Mouse (Mus musculus) liver, embryonic 14.5 days (tissue): Measurements from ENCODE around the gene Tgm5. TPM values are rescaled to one million over a fixed set of nuclear protein-coding genes. Genes with fewer than 3 reads are reported as not detected.
A peak's percentile ranks its signal among the peaks of the same experiment; 100 is the strongest.

Experiments used
- ATAC-seq: fragments of 200-750 bp; cut with Nextera tagmentation; 2 replicates; pipeline ENCODE4 v1.8.0; 2017; ENCODE audit warnings: moderate number of reproducible peaks, mild to moderate bottlenecking, moderate library complexity; ENCODE audit not compliant: insufficient read depth
- DNase-seq, 3 experiments: peaks; one replicate each; pipeline ENCODE4 v3.0.0-alpha.2; 2012 to 2013; ENCODE audit warnings: low read depth in 3 of 3, low spot score in 3 of 3
- H3K27ac ChIP-seq: fragments of 300-500 bp; sonication (generic); 2 replicates; pipeline ENCODE4 v1.5.1; 2014; ENCODE audit warnings: moderate library complexity, mild to moderate bottlenecking, control low read depth, inconsistent platforms
- H3K27me3 ChIP-seq: fragments of 300-500 bp; sonication (generic); 2 replicates; pipeline ENCODE4 v1.6.1; 2014; ENCODE audit warnings: mild to moderate bottlenecking, low read length, moderate library complexity; ENCODE audit not compliant: control insufficient read depth, insufficient read depth
- H3K36me3 ChIP-seq: fragments of 300-500 bp; sonication (generic); replicated peaks from 2 replicates; pipeline ENCODE4 v1.6.1; 2014; ENCODE audit warnings: low read depth; ENCODE audit not compliant: control insufficient read depth, insufficient read depth
- H3K4me1 ChIP-seq, 2 experiments: fragments of 200-500 bp in 1 of 2; fragments of 300-500 bp in 1 of 2; sonication (generic) in 1 of 2; replicated peaks; 2 replicates each; pipeline ENCODE4 v1.6.1; 2012 to 2014; ENCODE audit warnings: antibody characterized with exemption in 1 of 2, inconsistent platforms in 1 of 2, low read length in 1 of 2; ENCODE audit not compliant: control insufficient read depth in 2 of 2, insufficient read depth in 2 of 2
- H3K4me2 ChIP-seq: fragments of 300-500 bp; sonication (generic); 2 replicates; pipeline ENCODE4 v1.6.1; 2014; ENCODE audit warnings: low read depth, mild to moderate bottlenecking, control low read depth, moderate library complexity
- H3K4me3 ChIP-seq, 2 experiments: fragments of 200-500 bp in 1 of 2; fragments of 300-500 bp in 1 of 2; sonication (generic) in 1 of 2; 2 replicates each; pipeline ENCODE4 v1.5.1; 2012 to 2014; ENCODE audit warnings: low read depth in 2 of 2, low read length in 2 of 2, mild to moderate bottlenecking in 2 of 2, control low read depth in 1 of 2, inconsistent platforms in 1 of 2, moderate library complexity in 1 of 2; ENCODE audit not compliant: insufficient read depth in 1 of 2
- H3K9ac ChIP-seq: fragments of 300-500 bp; sonication (generic); replicated peaks from 2 replicates; pipeline ENCODE4 v1.6.1; 2014; ENCODE audit warnings: mild to moderate bottlenecking, control low read depth, moderate library complexity
- H3K9me3 ChIP-seq: fragments of 300-500 bp; sonication (generic); 2 replicates; pipeline ENCODE4 v1.6.1; 2016; ENCODE audit warnings: low read length, mixed read lengths; ENCODE audit not compliant: control insufficient read depth
- CTCF ChIP-seq: IDR thresholded peaks from 2 replicates; pipeline ENCODE4 v1.5.1; 2016; ENCODE audit warnings: antibody characterized with exemption, low read depth, control low read depth
- EP300 ChIP-seq: IDR thresholded peaks from 2 replicates; pipeline ENCODE4 v1.6.1; 2016; ENCODE audit warnings: antibody characterized with exemption, low read depth
- WGBS: fragments of 180-500 bp; shearing (Covaris S2); extraction: QIAGEN DNeasy Blood & Tissue Kit; methylation state at CpG from one replicate; pipeline ENCODE4 v1.1.7; 2014; ENCODE audit not compliant: insufficient replicate concordance; 5-methylcytosine and 5-hydroxymethylcytosine counted together
- polyA plus RNA-seq, 2 experiments: library from polyadenylated mRNA; depleted of rRNA in 1 of 2; stranded (reverse) in 1 of 2; unstranded in 1 of 2; fragments of >200 nt; fragmentation: Nextera tagmentation in 1 of 2; extraction: Ambion mirVana in 1 of 2; gene quantifications; 2 replicates each; pipeline versions ENCODE4 v1.2.1 to v1.2.3; 2012 to 2014

The Tgm5 gene
- polyA plus RNA-seq, 2 experiments = not detected

DNA sequence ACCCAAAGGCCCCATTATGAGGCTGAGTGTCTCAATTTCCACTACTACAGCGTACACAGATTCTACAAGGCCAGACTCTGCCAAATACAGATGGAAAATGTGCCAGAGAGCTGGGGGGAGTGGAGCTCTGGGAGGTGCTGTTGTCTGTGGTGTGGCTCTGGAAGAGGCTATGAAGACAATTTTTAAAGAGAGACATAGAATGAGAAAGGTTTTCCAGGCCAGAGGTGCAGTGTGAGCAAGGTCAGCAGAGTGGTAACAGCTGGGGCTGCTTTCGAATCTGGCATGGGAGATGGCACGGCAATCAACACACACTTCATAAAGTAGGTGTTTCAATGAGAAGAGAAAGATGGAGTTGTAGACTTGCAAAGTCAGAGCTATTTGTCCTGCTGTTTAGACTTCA is 33.6 kb upstream of the Tgm5 start:
- Histone ChIP-seq H3K9ac (no peak overlapping the region), H3K27ac (no peak overlapping the region), H3K4me1 (no peaks in the 10 kb centered on the region), H3K4me3 (no peak overlapping the region), H3K9me3 (no peaks in the 10 kb centered on the region), H3K27me3 (no peaks in the 10 kb centered on the region), H3K4me2 (no peak overlapping the region), H3K36me3 (no peaks in the 10 kb centered on the region)
- TF ChIP-seq CTCF (no peak), EP300 (no peak)
- DNase-seq (no peak), ATAC-seq (no peak)
- WGBS = 63% methylated on average over 3 of the region's 3 CpGs

GRCm38 (mm10) chr2:121115418-121115817 is 29.8 kb upstream of the Tgm5 start:
- Histone ChIP-seq H3K27ac (no peak overlapping the region), H3K4me1 (no peaks in the 10 kb centered on the region), H3K4me2 (no peak overlapping the region), H3K36me3 (no peaks in the 10 kb centered on the region), H3K9ac (no peak overlapping the region), H3K27me3 (no peaks in the 10 kb centered on the region), H3K9me3 (no peaks in the 10 kb centered on the region), H3K4me3 (no peak overlapping the region)
- no peak for TF ChIP-seq CTCF
- no peak for TF ChIP-seq EP300
- no peak for ATAC-seq
- DNase-seq = no peak
- 75% methylated on average over 2 of the region's 2 CpGs for WGBS

DNA sequence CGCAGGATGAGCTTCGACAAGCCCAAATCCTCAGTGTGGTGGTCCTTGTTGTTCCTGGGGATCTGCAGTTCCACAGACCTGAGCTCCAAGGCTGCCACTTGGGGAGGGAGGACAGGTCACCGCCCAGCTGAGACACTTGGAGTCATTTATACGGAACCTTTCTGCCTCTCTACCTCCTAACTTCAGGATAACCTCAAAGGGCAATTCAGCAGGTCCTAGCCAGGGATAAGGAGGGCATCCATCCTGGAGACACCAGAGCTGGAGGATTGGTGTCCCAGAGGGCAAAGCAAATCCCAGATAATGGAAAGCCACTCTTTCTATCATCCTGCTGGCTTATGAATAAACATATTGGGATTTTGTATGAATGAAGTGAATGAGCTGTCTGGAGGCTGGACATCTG is 24.1 kb upstream of the Tgm5 start, which contains the start of gene Tgm7:
Gene Tgm7, minus strand, starts transcription at position 101 of the 400 bp plus-strand sequence.
- H3K4me2 ChIP-seq = no peak within 1 kb of the TSS
- no peaks in the 10 kb centered on the region for H3K27me3 ChIP-seq
- ATAC-seq (no peak), DNase-seq (no peak)
- no peaks in the 10 kb centered on the region for H3K36me3 ChIP-seq
- no peak within 1 kb of the TSS for H3K4me3 ChIP-seq
- no peaks in the 10 kb centered on the region for H3K4me1 ChIP-seq
- H3K27ac ChIP-seq = no peak within 1 kb of the TSS
- TF ChIP-seq CTCF = no peak
- TF ChIP-seq EP300 = no peak
- WGBS = 79% methylated on average over 4 of the region's 4 CpGs
- no peaks in the 10 kb centered on the region for H3K9me3 ChIP-seq
- H3K9ac ChIP-seq = no peak within 1 kb of the TSS

DNA sequence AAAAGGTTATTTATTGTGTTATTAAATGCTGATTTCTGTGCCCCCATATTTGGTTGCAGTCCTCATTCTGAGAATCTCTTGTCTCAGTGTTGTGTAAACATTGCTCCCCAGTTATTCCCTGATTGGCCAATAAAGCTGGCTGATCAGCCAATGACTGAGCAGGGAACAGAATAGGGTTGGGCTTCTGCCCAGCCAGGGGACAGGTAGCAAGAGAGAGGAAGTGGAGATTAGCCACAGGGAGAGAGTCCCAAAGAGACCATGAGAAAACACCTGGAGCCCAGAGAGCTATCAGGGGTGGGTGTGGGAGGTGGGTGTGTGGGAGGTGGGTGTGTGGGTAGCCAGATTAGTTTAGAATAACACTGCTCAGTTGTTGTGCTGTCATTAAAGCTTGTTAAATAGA is 20.3 kb upstream of the Tgm5 start:
- no peaks in the 10 kb centered on the region for H3K36me3 ChIP-seq
- no peak overlapping the region for H3K27ac ChIP-seq
- TF ChIP-seq EP300 (no peak), CTCF (no peak)
- peak in 1 of 3 experiments; percentile 13 for DNase-seq
- no peaks in the 10 kb centered on the region for H3K27me3 ChIP-seq
- H3K9ac ChIP-seq = no peak overlapping the region
- no peak overlapping the region for H3K4me3 ChIP-seq
- H3K9me3 ChIP-seq = no peaks in the 10 kb centered on the region
- H3K4me1 ChIP-seq = no peaks in the 10 kb centered on the region
- 0 out of 2 replicates have a peak, but pooled peaks have one; percentile 33 for ATAC-seq
- no peak overlapping the region for H3K4me2 ChIP-seq

GRCm38 (mm10) chr2:121102051-121102450 is 16.4 kb upstream of the Tgm5 start:
- TF ChIP-seq CTCF = peak; percentile 83
- no peak for TF ChIP-seq EP300
- no peak overlapping the region for H3K4me2 ChIP-seq
- no peak overlapping the region for H3K4me3 ChIP-seq
- H3K36me3 ChIP-seq = no peaks in the 10 kb centered on the region
- H3K9me3 ChIP-seq = no peaks in the 10 kb centered on the region
- H3K27ac ChIP-seq = no peak overlapping the region
- H3K4me1 ChIP-seq = no peaks in the 10 kb centered on the region
- WGBS = 16% methylated on average over 9 of the region's 9 CpGs
- H3K27me3 ChIP-seq = no peaks in the 10 kb centered on the region
- H3K9ac ChIP-seq = no peak overlapping the region
- peak; percentile 36 to 51 (median 45) for DNase-seq
- no peak for ATAC-seq

DNA sequence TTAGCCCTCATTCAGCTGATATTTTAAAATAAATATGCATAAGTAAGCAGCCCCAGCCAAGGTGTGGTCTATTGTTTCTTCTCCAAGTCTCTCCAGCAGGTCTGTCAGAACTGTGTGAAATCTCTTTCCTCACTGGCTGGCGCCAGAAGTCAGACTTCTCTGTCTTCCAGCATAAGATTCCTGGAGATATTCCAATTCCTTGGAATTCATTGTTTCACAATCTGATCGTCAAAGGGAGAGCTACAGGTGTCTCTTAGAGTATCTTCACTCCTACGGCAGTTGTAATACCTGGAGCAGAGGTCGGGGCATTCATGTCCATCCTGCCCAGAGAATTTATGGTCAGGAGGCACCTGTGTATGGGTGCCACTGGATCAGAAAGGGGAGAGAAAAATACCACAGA is 4.1 kb upstream of the Tgm5 start:
- no peaks in the 10 kb centered on the region for H3K4me1 ChIP-seq
- H3K4me3 ChIP-seq = no peak overlapping the region
- H3K27ac ChIP-seq = no peak overlapping the region
- 56% methylated on average over 4 of the region's 4 CpGs for WGBS
- H3K27me3 ChIP-seq = no peaks in the 10 kb centered on the region
- no peaks in the 10 kb centered on the region for H3K9me3 ChIP-seq
- H3K9ac ChIP-seq = no peak overlapping the region
- no peaks in the 10 kb centered on the region for H3K36me3 ChIP-seq
- ATAC-seq = no peak
- no peak overlapping the region for H3K4me2 ChIP-seq
- DNase-seq = no peak
- TF ChIP-seq CTCF = no peak
- no peak for TF ChIP-seq EP300
